Mouse (Mus musculus): ENCODE data around the gene Gm47955. TPM values are rescaled to one million over a fixed set of nuclear protein-coding genes. Genes with fewer than 3 reads are reported as not detected.
"Not testable (repeated sequence)": the region's sequence is repeated elsewhere in the genome, so short reads cannot be mapped to it uniquely, and the experiment has no call there.

Gene Gm47955
- total RNA-seq, 1 experiment from 2014 or later, result not detected

- DNase-seq, result no peak
Observed at GRCm38 (mm10) chr1:82993947-82994346, 33.9 kb downstream of the Gm47955 start.

DNA sequence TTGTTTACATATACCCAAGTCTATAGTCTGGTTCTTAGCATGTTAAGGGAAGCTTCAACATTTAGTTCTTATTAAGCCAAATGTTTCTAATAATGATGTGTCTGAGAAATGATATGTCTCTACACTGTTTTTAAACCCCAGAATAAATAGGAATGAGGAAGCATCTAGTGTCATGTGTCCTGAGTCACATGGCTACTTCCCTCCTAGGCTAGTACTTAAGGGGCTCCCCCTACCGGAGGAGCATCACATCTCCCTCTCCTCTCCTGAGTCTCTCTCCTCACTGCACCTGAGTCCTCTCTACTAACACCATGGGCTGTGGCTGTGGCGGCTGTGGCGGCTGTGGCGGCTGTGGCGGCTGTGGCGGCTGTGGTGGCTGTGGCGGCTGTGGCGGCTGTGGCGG, 40.2 kb downstream of the Gm47955 start, which contains the start of gene Gm47959:
Gene Gm47959, plus strand, starts transcription at position 243 of the 400 bp plus-strand sequence.
- not testable (repeated sequence) for DNase-seq

GRCm38 (mm10) chr1:83006218-83007179, 46.4 kb downstream of the Gm47955 start:
- no peak for DNase-seq

DNA sequence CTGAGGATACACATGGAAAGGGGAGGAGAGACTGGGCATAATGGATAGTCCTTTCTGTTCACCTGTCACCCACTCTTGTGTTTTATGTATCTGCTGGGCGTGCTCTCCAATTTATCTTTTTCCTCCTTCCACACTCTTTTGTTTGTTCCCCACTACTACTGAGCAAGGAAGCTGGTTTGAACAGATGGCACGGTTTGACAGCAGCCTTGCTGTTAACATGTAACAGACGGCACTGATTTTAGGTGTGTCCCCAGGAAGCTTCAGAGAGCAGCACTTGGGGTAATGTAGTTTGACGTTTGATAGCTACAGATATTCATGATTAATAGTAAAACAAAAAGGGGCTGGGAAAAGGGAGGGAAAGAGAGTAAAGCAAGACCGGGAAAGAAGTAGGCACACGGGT, 47.4 kb downstream of the Gm47955 start:
- DNase-seq, result no peak

Other genes with a start within 250 kb of the Gm47955 start
- 125 and 146 TPM in 2 replicates for gene Mff, start 235.4 kb upstream of the Gm47955 start, total RNA-seq (2021)
- gene Tm4sf20, start 191.8 kb upstream of the Gm47955 start, total RNA-seq (2021), result not detected in 2 replicates
- gene Gm47791, start 189.0 kb upstream of the Gm47955 start, total RNA-seq (2021), result not detected in 2 replicates
- 56.4 and 58.6 TPM in 2 replicates for gene Agfg1, start 120.8 kb upstream of the Gm47955 start, total RNA-seq (2021)
- gene A030005L19Rik, start 47.0 kb upstream of the Gm47955 start, total RNA-seq (2021), result 0.39 TPM in 1 of 2 replicates, not detected in the other
- gene A030014E15Rik, start 35.4 kb upstream of the Gm47955 start, total RNA-seq (2021), result not detected in 2 replicates
- not detected in 2 replicates for gene Gm6217, start 28.9 kb upstream of the Gm47955 start, total RNA-seq (2021)
- gene A030003K21Rik, start 16.9 kb upstream of the Gm47955 start, total RNA-seq (2021), result not detected in 2 replicates
- gene Gm7544, start 4.3 kb upstream of the Gm47955 start, total RNA-seq (2021), result not detected in 2 replicates
- not detected in 2 replicates for gene Gm47959, start 40.3 kb downstream of the Gm47955 start, total RNA-seq (2021)
- 0.52 TPM in 1 of 2 replicates, not detected in the other for gene Slc19a3, start 78.2 kb downstream of the Gm47955 start, total RNA-seq (2021)
- gene Krtap28-10, start 82.2 kb downstream of the Gm47955 start, total RNA-seq (2021), result not detected in 2 replicates
- gene Gm47969, start 84.6 kb downstream of the Gm47955 start, total RNA-seq (2021), result not detected in 2 replicates
- not detected in 2 replicates for gene A030005K14Rik, start 99.1 kb downstream of the Gm47955 start, total RNA-seq (2021)
- not detected in 2 replicates for gene Krtap28-13, start 100.6 kb downstream of the Gm47955 start, total RNA-seq (2021)
- not detected in 2 replicates for gene Ccl20, start 156.5 kb downstream of the Gm47955 start, total RNA-seq (2021)
- gene Daw1, start 199.5 kb downstream of the Gm47955 start, total RNA-seq (2021), result not detected in 2 replicates